Mouse (Mus musculus) spleen, adult 12 weeks (tissue): ENCODE results near the gene Zdhhc8.

Experiments
- DNase-seq: peaks from one replicate; pipeline ENCODE4 v3.0.0; 2022; ENCODE audit warnings: low spot score

Gene Zdhhc8

GRCm38 (mm10) chr16:18231047-18231446 is 3.9 kb downstream of the Zdhhc8 start:
- no peak for DNase-seq

- DNase-seq, result no peak
These were observed 4.3 kb downstream of the Zdhhc8 start for GRCm38 (mm10) chr16:18230617-18231016.

- no peak for DNase-seq
These were observed 5.3 kb downstream of the Zdhhc8 start for GRCm38 (mm10) chr16:18229622-18230021.

- DNase-seq, result no peak
These were observed 6.1 kb downstream of the Zdhhc8 start for GRCm38 (mm10) chr16:18228856-18229255.

GRCm38 (mm10) chr16:18227897-18228422 is 7.0 kb downstream of the Zdhhc8 start:
- no peak for DNase-seq

- no peak for DNase-seq
These were observed 7.7 kb downstream of the Zdhhc8 start for GRCm38 (mm10) chr16:18227187-18227586.

GRCm38 (mm10) chr16:18222188-18222587 is 12.7 kb downstream of the Zdhhc8 start:
- no peak for DNase-seq

- no peak for DNase-seq
These were observed 13.4 kb downstream of the Zdhhc8 start for GRCm38 (mm10) chr16:18221543-18221898.

- DNase-seq, result no peak
These were observed 13.9 kb downstream of the Zdhhc8 start for GRCm38 (mm10) chr16:18220856-18221542.

- DNase-seq, result no peak
These were observed 14.9 kb downstream of the Zdhhc8 start for GRCm38 (mm10) chr16:18220001-18220400.

- DNase-seq, result no peak
These were observed 16.3 kb downstream of the Zdhhc8 start for GRCm38 (mm10) chr16:18218580-18218996.

- DNase-seq, result no peak
These were observed 17.4 kb downstream of the Zdhhc8 start, which contains the start of gene Ccdc188 for GRCm38 (mm10) chr16:18217579-18217978. Gene Ccdc188, plus strand, starts transcription at chr16:18217879.

GRCm38 (mm10) chr16:18214858-18215257 is 20.1 kb downstream of the Zdhhc8 start:
- no peak for DNase-seq

- no peak for DNase-seq
These were observed 21.2 kb downstream of the Zdhhc8 start for GRCm38 (mm10) chr16:18213689-18214088.

GRCm38 (mm10) chr16:18211417-18212171 is 23.3 kb downstream of the Zdhhc8 start:
- DNase-seq, result peak; percentile 56

- DNase-seq, result no peak
These were observed 24.1 kb downstream of the Zdhhc8 start for GRCm38 (mm10) chr16:18210701-18211416.

- DNase-seq, result no peak
These were observed 31.4 kb downstream of the Zdhhc8 start for GRCm38 (mm10) chr16:18203430-18204091.

- DNase-seq, result no peak
These were observed 32.9 kb downstream of the Zdhhc8 start for GRCm38 (mm10) chr16:18202061-18202460.

GRCm38 (mm10) chr16:18201620-18202019 is 33.3 kb downstream of the Zdhhc8 start:
- no peak for DNase-seq

GRCm38 (mm10) chr16:18200062-18200461 is 34.9 kb downstream of the Zdhhc8 start:
- DNase-seq, result no peak

GRCm38 (mm10) chr16:18198365-18199098 is 36.4 kb downstream of the Zdhhc8 start:
- DNase-seq, result no peak
